Mouse (Mus musculus) spleen, postnatal 14 days (tissue): ENCODE results near the gene Fpr-rs3.

Experiments used
- DNase-seq, 2 experiments: peaks; one replicate each; pipeline ENCODE4 v3.0.0; 2021 to 2022; ENCODE audit warnings: low spot score in 2 of 2

Fpr-rs3 gene

DNA sequence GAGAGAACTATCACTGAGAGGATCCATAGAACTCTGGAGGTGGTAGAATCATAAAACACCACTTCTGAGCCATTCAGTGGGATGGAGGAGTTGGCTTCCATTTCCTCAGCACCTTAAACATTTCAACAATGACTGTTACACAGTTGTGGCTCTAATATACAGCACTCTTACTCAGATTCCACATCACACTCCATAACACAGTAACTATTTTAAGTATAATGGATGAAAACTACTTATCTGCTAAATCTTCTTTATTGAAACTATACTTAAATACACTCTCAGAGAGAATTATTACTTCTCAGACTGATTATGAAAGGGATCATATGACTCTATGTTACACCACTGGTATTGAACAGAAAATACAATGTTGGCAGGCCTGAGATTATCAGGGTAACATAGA, at the start of gene Fpr-rs3:
TSS of gene Fpr-rs3 (minus strand) at position 101 of the 400 bp plus-strand sequence.
- DNase-seq: no peak

GRCm38 (mm10) chr17:20596323-20596722, 28.4 kb downstream of the Fpr-rs3 start, which contains the start of gene Vmn2r110:
Vmn2r110 (minus strand) TSS chr17:20596423.
- no peak for DNase-seq
